Mouse (Mus musculus) heart, postnatal 0 days (tissue): ENCODE data around the gene Galnt14. TPM values are rescaled to one million over a fixed set of nuclear protein-coding genes. Genes with fewer than 3 reads are reported as not detected.

ENCODE experiments used
- ATAC-seq: fragments of 200-750 bp; cut with Nextera tagmentation; 2 replicates; pipeline ENCODE4 v1.8.0; 2017; ENCODE audit warnings: low read depth, moderate number of reproducible peaks, moderate library complexity; ENCODE audit not compliant: insufficient read depth
- DNase-seq: peaks from one replicate; pipeline ENCODE4 v3.0.0-alpha.2; 2016; ENCODE audit warnings: low spot score
- H3K27ac ChIP-seq: fragments of 300-500 bp; sonication (generic); 2 replicates; pipeline ENCODE4 v1.5.1; 2014; ENCODE audit warnings: low read depth, mild to moderate bottlenecking
- H3K27me3 ChIP-seq: fragments of 300-500 bp; sonication (generic); 2 replicates; pipeline ENCODE4 v1.6.1; 2014; ENCODE audit warnings: low read length, mixed read lengths; ENCODE audit not compliant: control insufficient read depth, insufficient read depth
- H3K36me3 ChIP-seq: fragments of 300-500 bp; sonication (generic); replicated peaks from 2 replicates; pipeline ENCODE4 v1.6.1; 2014; ENCODE audit warnings: low read length, mixed read lengths; ENCODE audit not compliant: control insufficient read depth, insufficient read depth
- H3K4me1 ChIP-seq: fragments of 300-500 bp; sonication (generic); 2 replicates; pipeline ENCODE4 v1.6.1; 2014; ENCODE audit warnings: antibody characterized with exemption; ENCODE audit not compliant: control insufficient read depth, insufficient read depth
- H3K4me2 ChIP-seq: fragments of 300-500 bp; sonication (generic); 2 replicates; pipeline ENCODE4 v1.6.1; 2014; ENCODE audit warnings: low read depth, mild to moderate bottlenecking, low read length, moderate library complexity
- H3K4me3 ChIP-seq: fragments of 300-500 bp; sonication (generic); 2 replicates; pipeline ENCODE4 v1.5.1; 2014; ENCODE audit warnings: low read depth, low read length
- H3K9ac ChIP-seq: fragments of 300-500 bp; sonication (generic); replicated peaks from 2 replicates; pipeline ENCODE4 v1.6.1; 2014; ENCODE audit warnings: low read depth, low read length, mixed read lengths
- H3K9me3 ChIP-seq: fragments of 300-500 bp; sonication (generic); replicated peaks from 2 replicates; pipeline ENCODE4 v1.6.1; 2016; ENCODE audit warnings: low read length; ENCODE audit not compliant: control insufficient read depth
- CTCF ChIP-seq: IDR thresholded peaks from 2 replicates; pipeline ENCODE4 v1.5.1; 2016; ENCODE audit warnings: antibody characterized with exemption, control low read depth, low read depth
- EP300 ChIP-seq: IDR thresholded peaks from 2 replicates; pipeline ENCODE4 v1.6.1; 2016; ENCODE audit warnings: antibody characterized with exemption, low read depth
- WGBS: fragments of 180-500 bp; shearing (Covaris S2); extraction: QIAGEN DNeasy Blood & Tissue Kit; methylation state at CpG from one replicate; pipeline ENCODE4 v1.1.7; 2014; 5-methylcytosine and 5-hydroxymethylcytosine counted together
- polyA plus RNA-seq: library from polyadenylated mRNA; unstranded; fragments of >200 nt; fragmentation: Nextera tagmentation; extraction: Ambion mirVana; gene quantifications from 2 replicates; pipeline ENCODE4 v1.2.1, GENCODE M21; 2015
- total RNA-seq: library from RNA; depleted of rRNA; stranded (reverse); fragments of >200 nt; gene quantifications from 2 replicates; pipeline ENCODE4 v1.2.3, GENCODE M21; 2014; ENCODE audit warnings: low replicate concordance

The Galnt14 gene
- total and polyA plus RNA-seq, 2 experiments from 2014 or later, result 0.14 TPM; not detected in 1

- no peak overlapping the region for H3K27ac ChIP-seq
- H3K9ac ChIP-seq, result no peak overlapping the region
- no peak for ATAC-seq
- H3K4me3 ChIP-seq, result no peak overlapping the region
- H3K4me2 ChIP-seq, result no peak overlapping the region
- H3K4me1 ChIP-seq, result peaks cover 4% of the 10 kb centered on the region; the same call in 1 of the 2 replicates
- TF ChIP-seq CTCF, result no peak
- no peak for TF ChIP-seq EP300
- no peaks in the 10 kb centered on the region for H3K27me3 ChIP-seq
- no peak for DNase-seq
- H3K9me3 ChIP-seq, result no peaks in the 10 kb centered on the region
- no peaks in the 10 kb centered on the region for H3K36me3 ChIP-seq
- 64% methylated on average over 5 of the region's 5 CpGs for WGBS
These were observed 137.4 kb downstream of the Galnt14 start for GRCm38 (mm10) chr17:73572881-73573280.

- WGBS, result 63% methylated on average over 5 of the region's 5 CpGs
- Histone ChIP-seq H3K4me1 (peaks cover 4% of the 10 kb centered on the region; the same call in 1 of the 2 replicates), H3K27me3 (no peaks in the 10 kb centered on the region), H3K9me3 (no peaks in the 10 kb centered on the region), H3K4me2 (no peak overlapping the region), H3K4me3 (no peak overlapping the region), H3K36me3 (no peaks in the 10 kb centered on the region), H3K27ac (no peak overlapping the region), H3K9ac (no peak overlapping the region)
- DNase-seq, result no peak
- no peak for ATAC-seq
- peak; percentile 25; the same call in 1 of the 2 replicates for TF ChIP-seq CTCF
- TF ChIP-seq EP300, result no peak
These were observed 137.8 kb downstream of the Galnt14 start for GRCm38 (mm10) chr17:73572440-73572839.

- Histone ChIP-seq H3K27ac (no peak overlapping the region), H3K27me3 (no peaks in the 10 kb centered on the region), H3K36me3 (no peaks in the 10 kb centered on the region), H3K4me2 (no peak overlapping the region), H3K9me3 (no peaks in the 10 kb centered on the region), H3K4me1 (peaks cover 4% of the 10 kb centered on the region; the same call in 1 of the 2 replicates), H3K4me3 (no peak overlapping the region), H3K9ac (no peak overlapping the region)
- WGBS, result 46% methylated on average over 4 of the region's 4 CpGs
- DNase-seq, result no peak
- TF ChIP-seq EP300, result no peak
- TF ChIP-seq CTCF, result no peak
- no peak for ATAC-seq
These were observed 138.3 kb downstream of the Galnt14 start for GRCm38 (mm10) chr17:73571961-73572360.

GRCm38 (mm10) chr17:73568204-73568603, 142.0 kb downstream of the Galnt14 start:
- Histone ChIP-seq H3K9me3 (no peaks in the 10 kb centered on the region), H3K27me3 (no peaks in the 10 kb centered on the region), H3K4me2 (no peak overlapping the region), H3K27ac (no peak overlapping the region), H3K36me3 (no peaks in the 10 kb centered on the region), H3K4me1 (no peaks in the 10 kb centered on the region), H3K4me3 (no peak overlapping the region), H3K9ac (no peak overlapping the region)
- DNase-seq, result no peak
- WGBS, result 64% methylated on average over 9 of the region's 9 CpGs
- ATAC-seq, result no peak
- TF ChIP-seq EP300 (no peak), CTCF (no peak)

- Histone ChIP-seq H3K9me3 (no peaks in the 10 kb centered on the region), H3K4me3 (no peak overlapping the region), H3K36me3 (no peaks in the 10 kb centered on the region), H3K9ac (no peak overlapping the region), H3K27ac (no peak overlapping the region), H3K4me1 (no peaks in the 10 kb centered on the region; the same call in 1 of the 2 replicates), H3K27me3 (no peaks in the 10 kb centered on the region), H3K4me2 (no peak overlapping the region)
- DNase-seq (no peak), ATAC-seq (no peak)
- TF ChIP-seq EP300, result no peak
- no peak for TF ChIP-seq CTCF
- WGBS, result 36% methylated on average over 3 of the region's 3 CpGs
These were observed 149.1 kb downstream of the Galnt14 start for GRCm38 (mm10) chr17:73561149-73561548.

GRCm38 (mm10) chr17:73560208-73560784, 150.0 kb downstream of the Galnt14 start:
- Histone ChIP-seq H3K9ac (no peak overlapping the region), H3K27me3 (no peaks in the 10 kb centered on the region), H3K4me1 (no peaks in the 10 kb centered on the region; the same call in 1 of the 2 replicates), H3K36me3 (no peaks in the 10 kb centered on the region), H3K9me3 (no peaks in the 10 kb centered on the region), H3K4me3 (no peak overlapping the region), H3K27ac (no peak overlapping the region), H3K4me2 (no peak overlapping the region)
- DNase-seq, result no peak
- 55% methylated on average over 5 of the region's 5 CpGs for WGBS
- no peak for ATAC-seq
- TF ChIP-seq CTCF (no peak), EP300 (no peak)
